Mouse (Mus musculus) frontal cortex, postnatal 36 days (tissue): ENCODE measurements at regions not wholly inside any gene's neighbourhood (a gene's known extent, or its start where the extent isn't known, plus 50 kb on each side); places are given as distances from the start of the nearest gene placed in this dataset.
"Not testable (repeated sequence)": the region's sequence is repeated elsewhere in the genome, so short reads cannot be mapped to it uniquely, and the experiment has no call there.

Source experiments
- DNase-seq, 2 experiments: peaks; one replicate each; pipeline ENCODE4 v3.0.0; 2022; ENCODE audit warnings: low spot score in 2 of 2

DNA sequence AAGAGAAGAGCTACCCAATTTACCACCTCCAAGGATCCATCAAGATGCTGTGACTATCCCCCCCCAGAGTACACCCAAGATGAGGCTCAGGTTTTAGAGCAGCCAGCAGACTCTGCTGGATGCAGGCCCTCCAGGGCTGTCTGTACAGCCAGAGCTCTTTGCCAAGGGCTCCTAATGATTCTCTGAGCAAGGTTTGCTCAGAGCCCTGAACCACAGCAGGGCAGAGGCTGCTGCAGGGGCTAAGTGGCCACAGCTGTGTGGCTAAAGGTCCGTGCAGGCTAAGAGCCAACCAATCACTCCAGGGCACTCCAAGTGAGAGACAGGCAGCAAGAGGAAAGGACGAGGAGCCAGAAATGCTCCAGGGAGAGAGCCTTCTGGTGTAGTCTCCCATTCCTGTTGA, 289.2 kb upstream of the Kdm8 start:
- no peak for DNase-seq

DNA sequence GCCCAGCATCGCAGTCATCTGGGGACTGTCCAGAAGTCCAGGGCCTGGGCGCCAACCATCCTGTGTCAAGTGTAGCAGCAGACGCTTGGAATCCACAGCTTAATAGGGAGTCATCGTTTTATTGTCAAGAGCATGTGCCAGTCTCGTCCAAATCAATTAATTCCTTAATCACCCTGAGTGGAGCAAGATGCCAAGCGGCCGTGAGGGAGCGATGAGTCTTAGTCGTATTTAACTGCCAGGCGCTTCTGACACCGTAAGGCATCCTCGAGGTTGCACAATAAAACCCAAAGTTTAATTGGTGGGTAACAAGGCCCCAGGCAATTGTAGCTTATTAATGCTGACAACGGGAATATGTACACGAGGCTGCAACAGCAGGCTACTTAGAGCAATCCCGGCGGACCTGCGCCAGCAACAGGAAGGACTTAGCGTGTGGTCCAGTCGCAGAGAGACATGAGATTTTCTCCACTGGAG, 277.6 kb upstream of the Kdm8 start:
- no peak for DNase-seq

DNA sequence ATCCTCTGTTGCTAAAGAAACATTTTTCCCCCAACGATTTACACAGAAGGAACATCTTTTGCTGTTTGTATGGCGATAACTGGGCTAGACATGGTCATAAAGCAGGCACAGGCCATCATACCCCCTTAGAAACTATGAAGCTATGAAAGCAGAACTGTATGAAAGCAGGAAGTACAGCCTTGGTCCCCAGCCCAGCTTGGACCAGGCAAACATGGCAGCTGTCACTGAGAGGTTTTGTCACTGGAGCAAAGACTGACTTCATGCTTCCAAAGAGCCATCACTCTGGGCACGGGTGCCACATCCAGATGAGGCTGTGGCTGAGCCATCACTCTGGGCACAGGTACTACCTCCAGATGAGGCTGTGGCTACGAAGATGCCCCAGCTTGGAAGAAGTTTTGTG, 276.8 kb upstream of the Kdm8 start:
- DNase-seq, result no peak

DNA sequence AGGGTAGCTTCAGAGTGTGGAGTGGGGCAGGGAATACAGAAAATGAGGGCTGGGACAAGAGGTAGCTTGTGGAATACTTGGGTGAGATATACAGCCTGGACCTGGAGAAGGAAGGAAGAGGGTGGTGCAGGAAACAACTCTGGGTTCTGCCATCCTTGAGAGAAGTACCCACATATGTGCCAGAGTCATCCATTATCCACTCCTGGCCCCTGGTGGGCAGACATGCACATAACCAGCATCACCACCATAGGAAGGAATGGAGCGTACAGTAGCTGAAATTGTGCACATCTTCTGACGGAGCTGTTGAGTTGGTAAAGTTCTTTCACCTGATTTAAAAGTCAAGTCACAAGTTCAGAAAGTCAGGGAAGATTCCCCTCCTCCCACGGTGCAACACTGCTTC, 262.9 kb upstream of the Kdm8 start:
- peak; percentile 58 to 79 for DNase-seq

DNA sequence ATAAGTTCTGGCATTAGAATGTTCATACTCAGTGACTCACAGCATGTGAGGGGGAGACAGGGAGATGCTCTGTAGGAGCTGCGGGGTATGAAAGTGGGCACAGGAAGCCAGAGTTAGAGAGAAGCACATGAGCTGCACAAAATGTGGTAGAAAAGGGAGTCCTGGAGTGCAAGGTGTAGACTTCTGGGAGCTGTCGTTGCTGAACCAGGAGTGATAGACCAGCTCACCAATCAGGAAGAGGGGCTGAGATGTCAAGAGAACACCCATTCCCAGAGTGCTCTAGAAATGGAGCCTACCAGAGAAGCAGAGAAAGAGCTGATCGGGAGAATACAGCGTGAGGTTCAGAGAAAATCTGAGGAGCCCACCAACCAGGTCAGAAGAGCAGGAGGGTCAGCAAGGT, 262.2 kb upstream of the Kdm8 start:
- peak; percentile 24 to 38 for DNase-seq

DNA sequence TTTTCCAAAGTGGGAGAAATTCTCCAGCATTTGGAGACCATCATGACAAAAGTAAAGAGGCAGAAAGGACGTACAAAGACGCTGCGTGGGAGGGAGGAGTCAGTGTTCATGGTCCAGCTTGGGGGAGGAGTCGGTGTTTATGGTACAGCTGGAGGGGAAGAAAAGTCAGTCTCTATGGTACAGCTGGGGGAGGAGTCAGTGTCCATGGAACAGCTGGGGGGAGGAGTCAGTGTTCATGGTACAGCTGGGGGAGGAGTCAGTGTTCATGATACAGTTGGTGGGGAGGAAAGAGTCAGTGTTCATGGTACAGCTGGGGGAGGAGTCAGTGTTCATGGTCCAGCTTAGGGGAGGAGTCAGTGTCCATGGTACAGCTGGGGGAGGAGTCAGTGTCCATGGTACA, 261.5 kb upstream of the Kdm8 start:
- not testable (repeated sequence) for DNase-seq

DNA sequence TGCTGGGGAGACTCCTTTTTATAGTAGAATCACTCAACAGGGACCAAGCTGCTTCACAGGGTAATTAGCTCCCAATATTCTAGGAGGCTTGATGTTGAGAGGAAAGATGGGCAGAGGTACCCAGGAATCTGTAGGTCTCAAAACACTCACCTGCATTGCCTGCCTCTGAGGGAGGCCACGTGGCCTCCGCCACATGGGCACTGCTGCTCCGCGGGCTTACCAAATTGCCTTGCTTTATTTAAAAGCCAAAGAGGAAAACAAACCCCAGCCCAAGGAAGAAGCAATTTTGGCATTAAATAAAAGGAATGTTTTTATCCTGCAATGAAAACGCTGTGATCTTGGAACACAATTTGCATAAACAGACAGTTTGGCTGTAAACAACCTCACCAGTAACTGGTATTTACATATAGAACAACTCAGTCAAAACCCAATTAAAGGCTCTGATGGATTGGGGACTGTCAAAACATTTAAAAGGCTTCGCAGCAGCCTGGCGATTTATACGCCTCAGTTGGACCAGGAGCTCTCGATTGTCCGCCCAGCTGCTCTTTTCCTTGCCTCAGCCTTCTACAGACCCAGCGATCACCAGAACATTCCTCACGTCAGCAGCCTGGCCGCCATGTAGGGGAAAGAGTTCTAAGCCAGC, 259.3 kb upstream of the Kdm8 start:
- DNase-seq, result no peak

DNA sequence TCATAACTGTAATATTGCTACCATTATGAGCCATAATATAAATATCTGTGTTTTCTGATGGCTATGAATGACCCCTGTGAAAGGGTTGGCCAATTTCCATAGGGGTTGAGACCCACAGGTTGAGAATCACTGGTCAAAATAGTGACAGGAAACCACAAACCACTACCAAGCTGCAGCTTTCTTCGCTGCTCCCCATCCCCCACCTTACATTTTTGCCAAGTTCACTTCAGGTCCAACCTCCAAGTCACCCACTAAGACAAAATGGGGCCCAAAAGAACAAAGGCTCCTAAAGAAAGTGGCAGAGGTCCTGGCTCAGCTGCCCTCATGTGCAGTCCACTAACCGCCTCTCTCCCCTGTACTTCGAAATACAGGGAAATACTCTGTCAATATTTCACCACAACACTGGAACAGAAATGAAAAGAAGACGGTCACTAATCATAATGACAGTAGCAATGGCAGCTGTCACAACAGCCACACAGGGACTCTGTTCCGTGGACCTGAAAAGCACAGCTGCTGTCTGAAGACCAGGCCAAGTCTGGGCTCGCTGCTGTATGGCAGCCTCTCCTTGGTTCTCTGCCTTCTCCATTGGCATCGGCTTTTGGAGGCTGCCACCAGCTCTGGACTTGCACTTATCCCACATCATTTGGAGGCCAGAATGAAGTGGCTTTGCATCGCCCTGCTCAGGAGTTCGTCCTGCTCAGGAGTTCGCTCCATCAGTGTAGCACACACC, 257.3 kb upstream of the Kdm8 start:
- no peak for DNase-seq

DNA sequence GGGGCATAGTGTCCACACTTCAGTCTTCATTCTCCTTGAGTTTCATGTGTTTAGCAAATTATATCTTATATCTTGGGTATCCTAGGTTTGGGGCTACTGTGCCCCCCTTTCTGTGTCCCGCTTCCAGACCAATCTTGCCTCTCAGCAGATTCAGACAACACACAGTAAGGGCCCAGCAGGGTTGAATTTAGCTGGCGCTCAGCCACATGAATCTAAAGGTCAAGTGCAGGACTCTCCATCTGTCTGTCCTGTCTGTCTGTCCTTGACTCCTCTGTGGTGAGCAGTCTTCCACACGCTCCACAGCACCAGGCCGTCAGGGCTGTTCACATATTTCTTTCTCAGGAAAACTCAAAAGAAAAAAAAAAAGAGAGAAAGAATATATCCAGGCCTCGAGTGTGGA, 255.5 kb upstream of the Kdm8 start:
- no peak for DNase-seq

DNA sequence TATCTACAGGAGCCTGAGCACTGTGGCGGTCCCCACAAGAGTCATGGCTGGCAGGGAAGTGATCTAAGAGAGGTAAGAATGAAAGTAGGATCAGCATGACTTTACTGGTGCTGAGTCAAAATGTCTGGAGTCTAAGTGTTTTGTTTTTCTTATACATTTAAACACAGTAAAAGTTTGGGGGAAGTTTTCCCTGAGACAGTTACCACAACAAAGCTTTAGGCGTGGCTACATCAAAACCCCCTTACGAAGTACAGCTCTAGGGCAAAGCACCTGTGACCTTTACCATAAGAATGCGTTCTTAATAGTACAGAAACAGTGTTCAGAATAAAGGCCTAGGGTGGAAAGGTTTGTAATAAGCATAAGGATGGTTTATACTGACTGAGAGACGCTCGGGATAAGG, 254.4 kb upstream of the Kdm8 start:
- DNase-seq, result no peak

DNA sequence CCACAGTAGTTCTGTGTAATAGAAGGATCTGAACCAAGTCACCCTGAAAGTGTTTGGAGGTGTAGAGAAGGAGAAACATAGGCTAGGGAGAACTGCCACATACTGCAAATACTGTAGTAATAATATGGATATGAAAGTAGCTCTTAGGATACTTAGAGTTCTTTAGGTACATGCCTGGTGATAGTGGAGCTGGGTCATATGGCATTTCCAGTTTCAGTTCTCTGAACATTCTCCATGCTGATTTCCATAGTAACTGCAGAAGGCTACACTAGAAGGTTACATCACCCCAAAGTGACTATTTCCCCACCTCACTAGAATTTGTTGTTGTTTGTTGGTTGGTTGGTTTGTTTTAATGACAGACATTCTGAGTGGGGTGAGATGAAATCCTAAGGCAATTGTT, 253.2 kb upstream of the Kdm8 start:
- no peak for DNase-seq

DNA sequence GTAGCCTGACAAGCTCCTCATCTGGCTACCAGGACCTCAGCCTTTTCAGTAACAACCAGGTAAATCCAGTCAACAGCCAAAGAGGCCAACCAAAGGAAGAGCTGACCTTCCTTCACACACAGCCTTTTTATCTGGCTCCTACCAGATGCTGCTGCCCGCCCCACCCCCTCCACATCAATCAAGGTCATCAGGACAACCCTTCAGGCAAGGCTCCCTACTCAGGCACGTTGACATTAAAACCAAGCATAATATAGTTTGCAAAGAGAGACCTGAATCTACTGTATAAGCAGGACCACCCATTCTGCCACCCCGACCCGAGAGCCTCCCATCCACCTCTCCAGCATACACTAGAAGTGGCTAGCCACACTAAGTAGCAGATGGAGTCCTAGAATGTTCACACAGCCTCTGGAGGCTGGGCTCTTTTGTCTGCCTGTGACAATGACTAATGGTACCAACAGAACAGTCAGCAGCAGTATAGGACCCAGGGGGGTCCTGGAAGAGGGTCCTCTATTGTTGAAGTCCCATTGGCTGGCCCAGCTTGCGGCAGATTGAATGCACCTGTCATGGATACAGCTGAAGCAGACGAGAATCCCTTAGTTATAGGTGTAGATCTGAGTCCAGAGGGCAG, 233.0 kb upstream of the Kdm8 start:
- no peak for DNase-seq

DNA sequence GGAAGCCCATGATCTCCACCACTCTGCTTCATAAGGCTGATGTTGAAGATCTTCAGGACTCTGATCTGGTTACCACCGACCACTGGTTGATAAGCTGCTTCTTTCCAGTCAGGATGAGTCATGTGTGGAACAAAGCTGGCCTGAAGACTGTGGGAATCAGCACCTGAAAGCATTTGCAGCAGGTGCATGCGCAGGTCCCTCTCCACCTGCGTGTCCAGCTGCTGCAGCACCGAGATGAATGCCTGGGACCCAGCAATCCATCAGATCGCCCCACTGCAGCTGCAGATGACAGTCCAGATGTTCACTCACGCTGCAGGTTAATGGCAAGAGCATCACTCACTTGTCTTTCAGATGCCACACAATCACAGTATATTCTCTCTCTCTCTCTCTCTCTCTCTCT, 230.4 kb upstream of the Kdm8 start:
- DNase-seq, result no peak

DNA sequence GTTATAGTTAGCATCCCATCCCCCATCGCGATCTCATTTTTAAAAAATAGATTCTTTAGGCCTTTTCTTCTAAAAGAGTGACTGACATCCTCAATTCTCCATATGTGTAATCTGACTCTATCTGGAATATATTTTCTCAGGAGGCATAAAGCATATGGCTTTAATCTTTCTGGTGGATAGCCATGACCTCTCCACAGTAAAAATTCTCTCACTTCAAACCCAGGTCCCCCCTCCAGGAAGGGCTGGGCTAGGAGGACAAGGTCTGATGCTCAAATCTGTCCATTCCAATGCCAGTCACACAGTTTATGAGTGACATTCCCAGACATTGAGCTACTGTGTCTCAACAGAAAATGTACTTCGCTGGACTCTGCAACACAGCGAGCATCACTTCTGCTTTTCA, 226.8 kb upstream of the Kdm8 start:
- no peak for DNase-seq

DNA sequence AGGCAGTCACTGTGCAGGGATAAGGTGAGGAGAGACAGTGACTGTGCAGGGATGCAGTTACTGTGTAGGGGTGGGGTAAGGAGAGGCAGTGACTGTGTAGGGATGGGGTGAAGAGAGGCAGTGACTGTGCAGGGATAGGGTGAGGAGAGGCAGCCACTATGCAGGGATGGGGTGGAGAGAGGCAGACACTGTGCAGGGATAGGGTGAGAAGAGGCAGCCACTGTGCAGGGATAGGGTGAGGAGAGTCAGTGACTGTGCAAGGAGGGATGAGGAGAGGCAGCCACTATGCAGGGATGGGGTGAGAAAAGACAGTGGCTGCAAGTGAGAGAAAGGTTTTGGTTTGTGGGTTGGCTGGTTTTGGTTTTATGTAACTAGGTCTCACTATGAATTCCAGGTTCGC, 221.8 kb upstream of the Kdm8 start:
- no peak for DNase-seq

DNA sequence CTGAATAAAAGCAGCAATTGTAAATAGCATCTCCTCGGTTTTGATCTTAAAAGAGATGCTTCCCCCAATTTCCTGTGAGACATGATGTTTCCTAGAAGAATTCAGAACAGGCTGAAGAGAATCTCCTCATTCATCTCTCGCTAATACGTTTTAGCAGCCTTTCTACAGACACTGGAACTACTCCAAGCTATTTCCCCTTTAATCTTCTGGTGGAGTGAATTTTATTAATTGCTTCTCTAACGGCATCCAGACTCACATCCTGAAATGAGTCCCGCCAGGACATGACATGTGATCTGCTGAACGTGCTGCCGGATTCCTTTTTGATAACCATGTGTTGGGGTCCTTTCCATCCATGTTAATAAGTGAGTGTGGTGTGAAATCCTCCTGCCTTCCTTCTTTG, 209.6 kb upstream of the Kdm8 start:
- no peak for DNase-seq

DNA sequence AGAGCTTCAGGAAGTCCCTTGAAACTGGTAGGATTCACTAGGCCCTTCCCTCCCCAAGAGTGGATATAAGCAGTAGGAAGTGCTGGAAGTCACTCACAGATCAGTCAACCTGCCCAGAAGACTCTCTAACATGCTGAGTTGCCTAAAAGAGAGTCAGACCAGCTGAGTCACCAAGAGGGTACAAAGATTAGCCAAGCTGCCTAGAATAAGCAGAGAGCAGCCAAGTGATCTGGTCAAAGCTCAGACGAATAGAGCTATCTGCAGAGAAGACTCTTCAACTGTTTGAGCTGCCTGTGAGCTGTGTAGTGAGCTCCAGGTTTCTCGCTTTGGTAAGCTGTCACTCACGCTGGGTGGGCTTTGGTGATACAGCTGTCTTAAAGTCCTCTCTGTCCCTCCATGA, 207.4 kb upstream of the Kdm8 start:
- DNase-seq, result no peak

DNA sequence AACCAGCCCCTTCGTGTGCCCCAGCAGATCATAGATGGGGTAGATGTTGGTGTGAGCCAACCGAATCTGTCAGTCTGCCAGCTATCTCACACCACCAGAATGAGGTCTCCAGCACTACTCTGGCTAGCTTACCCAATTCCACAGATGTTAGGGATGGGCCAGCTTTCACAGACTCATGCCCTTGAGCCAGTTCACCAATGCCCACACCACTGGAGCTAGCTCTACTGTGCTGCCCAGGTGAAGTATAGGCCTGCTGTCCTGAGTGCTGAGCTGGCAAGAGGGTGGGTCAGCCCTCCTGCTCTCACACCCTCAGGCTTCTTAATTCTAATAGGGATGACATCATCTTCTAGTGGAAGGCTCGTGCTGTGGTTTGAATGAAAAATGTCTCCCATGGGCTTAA, 201.5 kb upstream of the Kdm8 start:
- no peak for DNase-seq

DNA sequence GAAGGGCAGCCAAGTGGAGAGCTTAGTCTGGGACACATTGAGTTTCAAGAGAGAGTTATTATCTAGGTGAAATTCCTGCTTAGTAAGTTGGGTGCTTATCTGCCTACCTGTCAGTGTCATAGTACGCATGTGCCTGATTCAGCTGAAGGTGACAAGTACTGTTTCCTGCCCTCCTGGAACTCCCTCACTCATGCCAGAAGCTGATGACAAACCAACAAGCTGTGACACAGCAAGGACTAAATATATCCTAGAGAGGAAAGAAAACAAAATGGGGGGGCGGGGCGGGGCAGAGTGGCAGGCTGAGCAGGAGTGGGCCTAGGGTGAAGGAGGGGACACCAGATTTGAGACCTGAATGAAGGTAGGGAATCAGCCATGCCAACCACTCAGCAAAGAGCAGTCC, 196.1 kb upstream of the Kdm8 start:
- no peak for DNase-seq

DNA sequence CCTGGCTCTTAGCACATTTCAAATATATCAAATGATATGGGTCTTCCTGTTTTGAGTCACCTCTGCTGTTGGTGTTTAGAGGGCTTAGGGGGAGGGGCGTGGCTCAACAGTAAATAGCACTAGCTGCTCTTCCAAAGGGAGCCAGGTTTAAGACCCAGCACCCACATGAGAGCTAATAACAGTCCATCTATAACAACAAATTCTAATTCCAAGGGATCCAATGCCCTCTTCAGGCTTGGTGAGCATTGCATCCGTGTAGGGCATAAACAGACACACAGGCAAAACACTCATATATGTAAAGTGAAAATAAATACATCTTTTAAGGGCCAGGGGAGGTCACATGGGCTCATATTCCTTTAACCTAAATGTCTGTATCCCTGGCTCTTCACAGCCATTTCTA, 194.1 kb upstream of the Kdm8 start:
- no peak for DNase-seq

DNA sequence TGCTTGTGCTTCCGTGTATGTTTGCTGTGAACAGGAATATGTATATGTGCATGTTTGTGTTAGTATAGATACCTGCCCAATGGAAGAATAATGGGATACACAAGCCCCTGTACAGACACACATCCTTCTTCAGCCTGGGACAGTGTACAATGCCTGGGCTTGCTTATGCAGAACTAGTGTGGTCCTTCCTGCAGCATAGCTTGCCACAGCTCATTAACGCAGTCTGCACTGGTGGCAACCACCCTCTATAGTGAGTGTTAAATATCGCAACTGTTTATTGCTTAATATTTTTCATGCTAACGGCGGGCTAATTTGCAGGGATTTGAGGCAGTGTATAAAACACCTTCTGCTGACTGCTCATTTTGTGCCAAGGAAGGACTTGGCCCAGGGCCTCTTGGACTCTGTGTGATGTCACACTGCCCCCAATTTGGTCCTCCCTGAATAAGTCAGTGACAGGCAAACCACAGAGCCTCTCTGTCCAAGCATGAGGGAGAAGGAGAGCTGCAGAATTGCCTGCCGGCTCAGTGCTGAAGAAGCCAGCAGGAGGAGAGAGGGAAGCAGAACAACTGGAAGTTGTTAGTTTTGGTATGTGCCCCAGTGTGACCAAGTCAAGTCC, 193.4 kb upstream of the Kdm8 start:
- no peak for DNase-seq

DNA sequence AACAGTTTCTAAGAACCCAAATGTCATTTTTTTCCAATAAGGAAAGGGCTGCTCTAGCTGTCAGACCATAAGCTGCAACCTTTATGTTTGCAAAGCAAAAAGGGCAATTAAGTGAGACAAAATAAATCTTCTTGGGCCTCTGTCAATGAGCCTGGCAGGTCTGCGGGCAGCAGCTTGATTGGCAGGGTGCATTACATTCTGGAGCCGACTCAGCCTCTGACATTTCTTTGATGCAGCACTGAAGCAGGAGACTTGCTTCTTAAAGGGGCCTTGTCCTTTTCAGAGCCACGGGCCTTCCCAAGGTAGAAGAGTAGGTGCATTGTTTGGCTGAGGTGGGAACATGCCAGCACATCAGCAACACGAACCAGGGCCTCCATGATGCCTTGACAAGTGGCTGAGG, 190.2 kb upstream of the Kdm8 start:
- no peak for DNase-seq

DNA sequence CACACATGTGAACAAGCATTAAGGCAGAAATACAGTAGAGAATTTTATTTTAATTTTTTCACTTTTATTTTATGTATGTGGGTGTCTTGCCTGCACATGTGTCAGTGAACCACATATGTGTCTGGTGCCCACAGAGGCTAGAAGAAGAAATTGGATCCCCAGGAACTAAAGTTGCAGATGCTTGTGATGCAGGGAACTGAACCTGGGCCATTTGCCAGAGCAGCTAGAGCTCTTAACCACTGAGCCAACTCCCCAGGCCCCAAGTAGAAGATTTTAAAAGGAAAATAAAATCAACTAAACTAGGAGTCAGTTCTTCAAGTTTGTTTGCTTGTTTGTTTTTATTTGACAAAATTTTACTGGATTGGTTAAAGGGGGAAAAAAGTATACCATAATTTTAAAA, 185.5 kb upstream of the Kdm8 start:
- no peak for DNase-seq
